Mouse (Mus musculus) embryonic facial prominence, embryonic 13.5 days (tissue): Measurements from ENCODE around the gene Sod2. TPM values are rescaled to one million over a fixed set of nuclear protein-coding genes. Genes with fewer than 3 reads are reported as not detected.
"Not testable (repeated sequence)": the region's sequence is repeated elsewhere in the genome, so short reads cannot be mapped to it uniquely, and the experiment has no call there.

ENCODE experiments used
- ATAC-seq: fragments of 200-750 bp; cut with Nextera tagmentation; 2 replicates; pipeline ENCODE4 v1.8.0; 2017; ENCODE audit warnings: low read depth; ENCODE audit not compliant: insufficient number of reproducible peaks, insufficient read depth, low FRiP score, low TSS enrichment
- H3K27ac ChIP-seq: fragments of 300-500 bp; sonication (generic); 2 replicates; pipeline ENCODE4 v1.5.1; 2015; ENCODE audit warnings: moderate library complexity, mild to moderate bottlenecking, inconsistent platforms
- H3K27me3 ChIP-seq: fragments of 300-500 bp; sonication (generic); 2 replicates; pipeline ENCODE4 v1.6.1; 2015; ENCODE audit warnings: mild to moderate bottlenecking, inconsistent platforms
- H3K36me3 ChIP-seq: fragments of 300-500 bp; sonication (generic); 2 replicates; pipeline ENCODE4 v1.6.1; 2015; ENCODE audit warnings: mild to moderate bottlenecking, inconsistent platforms
- H3K4me1 ChIP-seq: fragments of 300-500 bp; sonication (generic); 2 replicates; pipeline ENCODE4 v1.6.1; 2015; ENCODE audit warnings: inconsistent platforms
- H3K4me2 ChIP-seq: fragments of 300-500 bp; sonication (generic); 2 replicates; pipeline ENCODE4 v1.6.1; 2015; ENCODE audit warnings: moderate library complexity, mild to moderate bottlenecking, inconsistent platforms
- H3K4me3 ChIP-seq: fragments of 300-500 bp; sonication (generic); 2 replicates; pipeline ENCODE4 v1.5.1; 2015; ENCODE audit warnings: mild to moderate bottlenecking, inconsistent platforms
- H3K9ac ChIP-seq: fragments of 300-500 bp; sonication (generic); 2 replicates; pipeline ENCODE4 v1.6.1; 2015; ENCODE audit warnings: mild to moderate bottlenecking, inconsistent platforms
- H3K9me3 ChIP-seq: fragments of 300-500 bp; sonication (generic); 2 replicates; pipeline ENCODE4 v1.6.1; 2016; ENCODE audit warnings: inconsistent platforms
- WGBS: fragments of 180-500 bp; shearing (Covaris S2); methylation state at CpG from one replicate; pipeline ENCODE4 v1.1.7; 2015; ENCODE audit warnings: mixed read lengths; 5-methylcytosine and 5-hydroxymethylcytosine counted together
- polyA plus RNA-seq: library from polyadenylated mRNA; unstranded; fragments of >200 nt; fragmentation: Nextera tagmentation; extraction: Ambion mirVana; gene quantifications from 2 replicates; pipeline ENCODE4 v1.2.1, GENCODE M21; 2015

Sod2 gene
- polyA plus RNA-seq: 78.3 and 78.7 TPM in 2 replicates

DNA sequence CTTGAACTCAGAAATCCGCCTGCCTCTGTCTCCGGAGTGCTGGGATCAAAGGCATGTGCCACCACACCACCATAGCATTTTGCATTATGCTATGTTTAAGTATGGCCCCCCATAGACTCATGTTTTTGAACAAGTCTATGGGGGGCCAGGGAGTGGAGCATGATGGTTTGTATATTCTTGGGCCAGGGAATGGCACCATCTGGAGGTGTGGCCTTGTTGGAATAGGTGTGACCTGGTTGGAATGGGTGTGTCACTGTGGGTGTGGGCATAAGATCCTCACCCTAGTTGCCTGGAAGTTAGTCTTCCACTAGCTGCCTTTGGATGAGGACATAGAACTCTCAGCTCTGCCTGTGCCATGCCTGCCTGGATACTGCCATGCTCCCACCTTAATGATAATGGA, at the start of gene Sod2:
Gene Sod2 (plus strand): TSS at position 301 of the 400 bp plus-strand sequence.
- Histone ChIP-seq H3K36me3 (peaks cover 10% of the 10 kb centered on the region), H3K4me2 (peak within 1 kb of the TSS; percentile 82), H3K9ac (peak within 1 kb of the TSS; percentile 82), H3K4me3 (peak within 1 kb of the TSS; percentile 86), H3K27ac (peak within 1 kb of the TSS; percentile 55)
- not testable (repeated sequence) for H3K4me1 ChIP-seq, H3K27me3 ChIP-seq, ATAC-seq, H3K9me3 ChIP-seq
- WGBS: 88% methylated on average over 2 of the region's 2 CpGs

DNA sequence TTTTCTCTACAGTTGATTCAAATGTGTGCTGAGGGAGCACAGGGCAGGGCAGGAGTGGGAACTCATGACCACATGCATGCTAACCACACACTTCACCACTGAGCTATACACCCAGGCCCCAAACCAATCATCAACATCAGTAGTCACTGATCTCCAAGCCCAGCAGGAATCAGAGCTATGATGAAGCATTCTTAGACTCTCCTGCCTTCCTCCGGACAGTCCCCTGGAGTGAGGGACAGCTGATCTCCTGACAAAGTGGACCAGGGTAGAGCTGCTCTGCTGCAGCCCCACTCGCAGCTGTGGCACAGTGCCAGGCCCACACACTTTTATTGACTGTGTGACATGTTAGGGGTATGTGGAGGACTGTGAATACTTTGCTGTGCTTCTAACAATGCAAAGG, 47.3 kb upstream of the Sod2 start:
- H3K9ac ChIP-seq, H3K27me3 ChIP-seq, H3K9me3 ChIP-seq, ATAC-seq, H3K27ac ChIP-seq: not testable (repeated sequence)
- peaks cover 12% of the 10 kb centered on the region for H3K4me1 ChIP-seq
- peak overlapping the region; percentile 28; the same call in 1 of the 2 replicates for H3K4me3 ChIP-seq
- 45% methylated on average over 1 of the region's 2 CpGs for WGBS
- peaks cover 21% of the 10 kb centered on the region for H3K36me3 ChIP-seq
- peak overlapping the region; percentile 51 for H3K4me2 ChIP-seq

DNA sequence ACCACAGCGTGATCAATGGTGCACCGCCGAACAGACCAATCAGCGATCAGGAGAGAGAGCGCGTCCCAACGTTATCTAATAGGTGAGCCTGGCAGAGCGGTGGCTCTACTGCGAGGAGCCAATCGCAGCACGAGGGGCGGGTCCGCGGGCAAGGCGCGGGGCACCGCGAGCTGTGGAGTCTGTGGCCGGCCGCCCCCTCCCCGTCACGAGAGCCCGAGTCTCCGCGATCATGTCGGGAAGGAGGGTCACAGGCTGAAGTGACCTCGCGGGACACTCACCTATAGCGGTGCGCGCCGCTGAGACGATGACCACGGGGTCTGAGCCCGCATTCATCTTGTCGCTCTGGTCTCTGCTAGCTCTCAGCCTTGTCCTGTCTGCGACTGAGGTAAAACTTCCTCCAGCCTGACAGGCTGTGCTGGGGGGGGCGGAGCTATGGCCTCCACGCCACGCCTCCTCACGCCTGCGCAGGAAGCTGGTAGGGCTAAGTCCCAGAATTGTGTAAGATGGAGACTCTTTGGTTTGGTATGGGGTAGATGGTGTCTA, 46.2 kb upstream of the Sod2 start, which contains the start of gene Acat2:
Gene Acat2 (minus strand): TSS at position 417 of the 543 bp plus-strand sequence.
- under 1% methylated on average over 42 of the region's 42 CpGs for WGBS
- Histone ChIP-seq H3K27me3 (no peaks in the 10 kb centered on the region), H3K4me2 (peak within 1 kb of the TSS; percentile 73), H3K9ac (peak within 1 kb of the TSS; percentile 72), H3K27ac (peak within 1 kb of the TSS; percentile 81), H3K4me1 (peaks cover 12% of the 10 kb centered on the region), H3K4me3 (peak within 1 kb of the TSS; percentile 65), H3K36me3 (peaks cover 22% of the 10 kb centered on the region), H3K9me3 (no peaks in the 10 kb centered on the region)
- ATAC-seq: peak; percentile 96

DNA sequence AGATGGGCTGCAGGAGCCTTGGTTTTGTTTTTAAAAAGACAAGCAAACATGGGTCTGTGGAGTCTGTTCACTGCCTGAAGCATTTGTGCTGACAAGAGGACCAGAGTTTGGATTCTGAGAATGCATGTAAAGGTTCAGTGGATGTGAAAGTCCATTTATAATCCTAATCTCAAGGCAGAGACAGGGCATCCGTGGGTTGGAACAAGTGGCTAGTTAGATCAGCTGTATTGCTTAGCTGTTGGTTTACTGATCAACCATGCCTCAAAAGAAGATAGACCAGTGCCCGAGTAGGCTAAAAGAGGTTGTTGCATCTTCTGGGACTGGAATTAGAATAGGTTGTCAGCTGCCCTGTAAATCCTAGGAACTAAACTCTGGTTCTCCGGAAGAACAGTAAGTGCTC, 43.2 kb upstream of the Sod2 start:
- H3K36me3 ChIP-seq: peaks cover 32% of the 10 kb centered on the region
- H3K4me3 ChIP-seq: no peak overlapping the region
- H3K9ac ChIP-seq: no peak overlapping the region
- H3K4me2 ChIP-seq: no peak overlapping the region
- H3K27ac ChIP-seq: peak overlapping the region; percentile 3; the same call in 1 of the 2 replicates
- H3K9me3 ChIP-seq: no peaks in the 10 kb centered on the region
- H3K4me1 ChIP-seq: peaks cover 12% of the 10 kb centered on the region
- WGBS: 77% methylated on average over 3 of the region's 3 CpGs
- ATAC-seq: no peak
- H3K27me3 ChIP-seq: no peaks in the 10 kb centered on the region

DNA sequence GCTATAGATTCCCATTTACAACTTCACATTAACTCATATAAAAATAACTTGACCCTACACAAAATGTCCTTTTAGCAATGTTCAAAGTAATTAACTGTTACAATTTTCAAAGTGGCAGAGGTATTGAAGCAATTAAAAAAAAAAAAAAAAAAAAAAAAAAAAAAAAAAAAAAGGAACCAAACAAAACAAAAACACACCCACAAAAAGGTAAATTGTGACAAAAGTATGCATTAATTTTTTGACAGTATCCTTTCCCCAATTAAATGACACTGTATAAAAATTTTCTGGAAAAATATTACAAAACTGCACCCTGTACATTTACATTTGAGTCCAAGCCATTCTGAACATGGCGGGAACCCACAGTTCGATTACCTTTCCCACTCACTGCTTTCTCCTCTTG, 39.5 kb upstream of the Sod2 start:
- Histone ChIP-seq H3K27ac (no peak overlapping the region), H3K4me2 (no peak overlapping the region), H3K4me1 (0 out of 2 replicates have a peak, but pooled peaks cover 3% of the 10 kb centered on the region), H3K9me3 (no peaks in the 10 kb centered on the region), H3K36me3 (peaks cover 52% of the 10 kb centered on the region), H3K9ac (no peak overlapping the region), H3K4me3 (no peak overlapping the region), H3K27me3 (no peaks in the 10 kb centered on the region)
- 91% methylated on average over 2 of the region's 2 CpGs for WGBS
- no peak for ATAC-seq

DNA sequence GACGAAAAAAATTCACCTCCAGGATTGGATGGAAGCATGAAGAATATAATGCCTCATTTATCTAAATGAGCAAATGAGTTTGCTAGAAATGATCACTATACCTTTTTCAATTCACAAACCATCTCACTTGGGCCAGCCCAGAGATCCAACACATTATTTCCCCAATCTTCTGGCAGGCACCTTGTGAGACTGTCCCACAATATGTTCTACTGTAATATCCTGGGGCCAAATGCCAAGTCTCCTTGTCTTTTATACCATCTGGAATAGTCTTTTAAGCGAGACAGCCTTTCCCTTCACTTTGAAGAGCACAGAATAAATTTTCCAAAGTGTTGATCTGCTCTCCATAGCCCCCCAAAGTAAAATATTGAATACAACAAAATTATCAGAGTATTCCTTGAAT, 32.8 kb upstream of the Sod2 start:
- WGBS: 77% methylated on average over 2 of the region's 2 CpGs
- no peak overlapping the region for H3K9ac ChIP-seq
- H3K4me2 ChIP-seq: no peak overlapping the region
- no peaks in the 10 kb centered on the region for H3K4me1 ChIP-seq
- no peaks in the 10 kb centered on the region for H3K9me3 ChIP-seq
- H3K27ac ChIP-seq: no peak overlapping the region
- no peaks in the 10 kb centered on the region for H3K27me3 ChIP-seq
- H3K36me3 ChIP-seq: peaks cover 64% of the 10 kb centered on the region
- ATAC-seq: no peak
- H3K4me3 ChIP-seq: no peak overlapping the region

DNA sequence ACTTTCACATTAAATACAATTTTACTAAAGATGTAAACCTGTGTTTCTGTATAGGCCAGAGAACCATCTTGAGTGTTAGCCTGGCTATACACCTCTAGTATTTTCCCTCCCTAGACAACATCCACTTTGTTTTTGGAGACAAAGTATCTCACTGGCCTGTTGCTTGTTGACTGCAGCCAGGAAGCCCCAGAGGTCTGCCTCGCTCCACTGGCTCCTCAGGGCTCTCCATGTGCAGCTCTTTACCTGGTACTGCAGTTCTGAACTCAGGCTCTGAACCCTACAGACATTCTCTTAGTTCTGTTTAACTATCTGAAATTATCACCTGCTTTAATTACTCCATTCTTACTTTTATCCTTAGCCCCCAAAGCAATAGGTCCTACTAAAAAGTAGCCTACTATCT, 28.1 kb upstream of the Sod2 start:
- peaks cover 73% of the 10 kb centered on the region for H3K36me3 ChIP-seq
- H3K9me3 ChIP-seq: no peaks in the 10 kb centered on the region
- H3K4me1 ChIP-seq: no peaks in the 10 kb centered on the region
- H3K4me3 ChIP-seq: no peak overlapping the region
- no peak overlapping the region for H3K4me2 ChIP-seq
- no peak overlapping the region for H3K27ac ChIP-seq
- no peak overlapping the region for H3K9ac ChIP-seq
- WGBS: 83% methylated on average over 1 of the region's 1 CpGs
- H3K27me3 ChIP-seq: no peaks in the 10 kb centered on the region
- ATAC-seq: no peak

DNA sequence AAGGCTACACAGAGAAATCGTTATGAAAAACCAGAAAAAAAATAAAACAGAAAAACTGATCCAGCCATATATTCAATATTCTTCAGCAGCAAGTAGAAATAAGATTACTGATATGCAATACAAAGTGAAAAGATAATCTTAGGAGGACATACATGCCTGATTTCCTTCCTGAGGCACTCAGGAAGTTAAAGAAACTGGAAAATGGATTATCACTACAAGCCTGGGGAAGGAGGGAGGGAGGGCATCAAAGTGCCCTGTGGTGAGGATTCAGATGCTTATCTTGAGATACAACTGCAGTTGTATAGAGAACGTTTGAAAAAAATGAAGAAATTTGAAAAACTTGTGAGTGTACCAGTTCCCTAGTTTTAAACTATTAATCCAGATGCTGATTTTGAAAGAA, 22.7 kb upstream of the Sod2 start:
- Histone ChIP-seq H3K4me3 (no peak overlapping the region), H3K36me3 (peaks cover 69% of the 10 kb centered on the region), H3K4me2 (no peak overlapping the region), H3K27ac (no peak overlapping the region), H3K27me3 (no peaks in the 10 kb centered on the region), H3K4me1 (no peaks in the 10 kb centered on the region), H3K9me3 (no peaks in the 10 kb centered on the region), H3K9ac (no peak overlapping the region)
- WGBS: 72% methylated on average over 2 of the region's 2 CpGs
- ATAC-seq: no peak

DNA sequence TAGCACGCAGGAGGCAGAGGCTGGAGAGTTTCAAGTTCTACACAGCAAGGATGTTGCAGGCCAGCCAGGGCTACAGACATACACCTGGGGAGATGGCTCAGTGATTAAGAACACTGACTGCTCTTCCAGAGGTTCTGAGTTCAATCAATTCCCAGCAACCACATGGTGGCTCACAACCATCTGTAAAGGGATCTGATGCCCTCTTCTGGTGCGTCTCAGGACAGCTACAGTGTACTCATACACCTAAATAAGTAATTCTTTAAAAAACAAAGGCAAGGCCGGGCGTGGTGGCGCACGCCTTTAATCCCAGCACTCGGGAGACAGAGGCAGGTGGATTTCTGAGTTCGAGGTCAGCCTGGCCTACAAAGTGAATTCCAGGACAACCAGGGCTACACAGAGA, 18.6 kb upstream of the Sod2 start:
- H3K4me1 ChIP-seq, H3K9ac ChIP-seq, H3K4me3 ChIP-seq, ATAC-seq, H3K27me3 ChIP-seq, H3K9me3 ChIP-seq, H3K4me2 ChIP-seq, H3K27ac ChIP-seq: not testable (repeated sequence)
- WGBS: 97% methylated on average over 8 of the region's 8 CpGs
- peaks cover 36% of the 10 kb centered on the region for H3K36me3 ChIP-seq

DNA sequence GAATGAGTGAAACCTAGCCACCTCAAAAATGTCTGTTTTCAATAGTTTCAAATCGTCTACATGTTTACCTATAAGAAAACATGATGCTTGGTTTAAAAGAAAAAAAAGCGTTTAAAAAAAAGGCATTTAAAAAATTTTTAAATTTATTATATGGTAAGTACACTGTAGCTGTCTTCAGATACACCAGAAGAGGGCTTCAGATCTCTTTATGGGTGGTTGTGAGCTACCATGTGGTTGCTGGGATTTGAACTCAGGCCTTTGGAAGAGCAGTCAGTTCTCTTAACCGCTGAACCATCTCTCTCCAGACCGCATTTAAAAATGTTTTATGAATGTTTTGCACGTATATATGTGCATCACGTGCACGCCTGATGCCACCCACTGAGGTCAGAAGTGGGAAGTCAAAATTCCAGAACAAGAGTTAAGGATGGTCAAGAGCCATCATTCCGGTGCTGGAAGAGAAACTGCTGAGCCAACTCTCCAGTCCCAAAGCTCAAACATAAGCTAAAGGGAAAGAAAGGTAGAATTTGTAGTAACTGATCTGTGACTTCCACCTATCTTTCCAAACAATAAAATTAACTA, 16.0 kb upstream of the Sod2 start:
- H3K4me2 ChIP-seq: peak overlapping the region; percentile 77
- H3K4me1 ChIP-seq: peaks cover 7% of the 10 kb centered on the region
- no peak for ATAC-seq
- H3K4me3 ChIP-seq: peak overlapping the region; percentile 96
- peak overlapping the region; percentile 100 for H3K27ac ChIP-seq
- 59% methylated on average over 8 of the region's 8 CpGs for WGBS
- H3K36me3 ChIP-seq: peaks cover 16% of the 10 kb centered on the region
- no peaks in the 10 kb centered on the region for H3K27me3 ChIP-seq
- H3K9ac ChIP-seq: peak overlapping the region; percentile 100
- no peaks in the 10 kb centered on the region for H3K9me3 ChIP-seq

DNA sequence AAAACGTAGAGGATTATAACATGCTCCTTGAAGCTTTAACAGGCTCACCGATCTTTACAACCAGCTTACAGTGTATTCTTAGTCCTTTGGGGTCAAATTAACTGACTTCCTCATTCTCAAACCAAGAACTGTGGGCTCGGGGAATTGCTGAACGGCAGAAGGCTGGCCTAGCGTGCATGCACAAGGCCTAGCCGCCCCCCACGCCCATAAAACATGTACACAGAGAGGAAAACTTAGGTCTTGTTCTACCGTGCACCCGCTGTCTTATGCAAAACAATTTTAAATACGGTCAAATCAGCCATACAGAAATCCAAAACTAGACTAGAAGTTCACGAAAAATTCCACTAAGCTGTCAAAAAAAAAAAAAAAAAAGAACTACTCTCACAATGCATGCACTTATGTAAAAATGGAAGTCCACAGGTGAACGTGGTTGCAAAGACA, 15.4 kb upstream of the Sod2 start:
- no peaks in the 10 kb centered on the region for H3K9me3 ChIP-seq
- peak overlapping the region; percentile 100 for H3K27ac ChIP-seq
- no peaks in the 10 kb centered on the region for H3K27me3 ChIP-seq
- H3K36me3 ChIP-seq: peaks cover 16% of the 10 kb centered on the region
- no peak for ATAC-seq
- H3K4me2 ChIP-seq: peak overlapping the region; percentile 77
- WGBS: 3% methylated on average over 12 of the region's 12 CpGs
- H3K4me3 ChIP-seq: peak overlapping the region; percentile 96
- peaks cover 7% of the 10 kb centered on the region for H3K4me1 ChIP-seq
- peak overlapping the region; percentile 100 for H3K9ac ChIP-seq

DNA sequence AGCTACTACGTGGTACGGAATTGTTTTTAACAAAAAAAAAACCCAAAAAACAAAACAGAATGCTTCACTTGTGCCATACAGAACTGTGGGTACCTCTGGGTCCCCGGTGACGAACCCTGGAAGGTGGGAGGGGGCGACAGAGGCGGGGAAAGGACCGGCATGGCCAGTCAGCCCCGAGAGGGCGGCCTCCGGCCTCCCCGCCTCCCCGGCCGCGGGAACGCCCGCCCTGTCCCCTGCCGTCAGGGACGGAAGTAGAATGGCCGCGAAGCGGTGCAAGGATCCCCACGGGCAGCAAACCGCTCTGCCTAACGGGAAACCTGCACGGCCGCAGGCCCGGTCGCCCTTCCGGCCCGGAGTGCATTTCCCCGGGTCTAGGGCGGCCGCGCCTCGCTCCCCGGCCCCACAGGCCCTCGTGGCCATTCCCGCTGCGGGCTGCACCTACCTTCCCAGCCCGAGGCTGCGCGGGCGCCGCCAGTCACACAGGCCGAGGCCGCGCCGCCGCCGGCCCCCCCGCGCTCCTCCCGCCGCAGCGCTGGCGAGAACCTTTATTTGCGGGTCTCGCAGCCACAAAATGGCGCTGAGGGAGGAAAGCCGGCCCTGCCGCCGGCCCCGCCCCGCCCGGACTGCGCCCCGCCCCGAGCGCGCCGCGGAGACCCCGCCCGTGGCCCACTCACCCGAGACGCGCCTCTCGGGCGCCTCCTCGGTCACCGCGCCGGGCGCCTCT, 14.8 kb upstream of the Sod2 start:
- Histone ChIP-seq H3K27me3 (no peaks in the 10 kb centered on the region), H3K27ac (peak overlapping the region; percentile 100), H3K4me3 (peak overlapping the region; percentile 96), H3K9ac (peak overlapping the region; percentile 100), H3K4me2 (peak overlapping the region; percentile 77), H3K4me1 (peaks cover 7% of the 10 kb centered on the region), H3K36me3 (peaks cover 15% of the 10 kb centered on the region), H3K9me3 (no peaks in the 10 kb centered on the region)
- WGBS: under 1% methylated on average over 68 of the region's 84 CpGs
- ATAC-seq: peak; percentile 90
